9 mouse cellular contexts compared by ENCODE assay signal in the genomic region with DNA sequence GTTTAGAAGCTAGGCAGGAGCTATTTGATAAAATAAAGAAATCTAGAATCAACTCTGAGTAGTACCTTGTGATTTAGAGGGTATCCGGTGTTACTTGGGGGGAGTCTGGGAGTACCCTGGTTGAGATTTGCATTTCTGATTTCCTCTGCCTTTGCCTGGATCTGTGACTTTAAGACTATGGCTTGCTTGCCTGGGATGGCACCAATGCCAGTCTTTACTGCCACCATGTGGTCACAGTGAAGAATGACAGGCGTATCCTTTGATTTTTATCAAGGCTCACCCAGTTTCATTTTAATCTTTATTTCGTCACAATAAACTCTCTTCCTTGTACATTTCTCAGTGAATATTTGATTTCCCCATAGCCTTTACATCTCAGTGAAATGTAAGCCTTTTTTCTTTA. TPM values are rescaled to one million over a fixed set of nuclear protein-coding genes. Genes with fewer than 3 reads are reported as not detected.
DNase-seq lines count a peak whose midpoint lies in the region; ATAC-seq and TF ChIP-seq lines count a peak whose summit lies in the region.
"Had no signal": no experiment of that assay in that cellular context is flagged by ENCODE, and none has a peak within 500 bp of the region (broad histone marks: within the 10 kb centered on the region; RNA-seq: fewer than 3 reads in every experiment).

No protein-coding gene starts in this region.

- TF ChIP-seq POLR2A in testis, adult 2 months (IDR thresholded peaks at IDR 0.05; ENCODE audit: control insufficient read depth, low read depth, low read length) = no peak

- H3K4me1 ChIP-seq in forebrain, embryonic 10.5 days = no peaks in the 10 kb centered on the region
- no peaks in the 10 kb centered on the region for H3K4me1 ChIP-seq in forebrain, embryonic 11.5 days (replicated peaks; ENCODE audit: control insufficient read depth, insufficient read depth, low read length)
- no peaks in the 10 kb centered on the region for H3K4me1 ChIP-seq in testis, adult 2 months (ENCODE audit: control insufficient read depth, insufficient read depth, low read length)
- H3K4me1 ChIP-seq in embryonic facial prominence, embryonic 11.5 days (ENCODE audit: control insufficient read depth, insufficient read depth, low read length) = no peaks in the 10 kb centered on the region; the same call in 1 of the 2 replicates
- H3K4me1 ChIP-seq: stomach, embryonic 15.5 days had no signal

- no peak overlapping the region for H3K4me2 ChIP-seq in forebrain, embryonic 11.5 days (ENCODE audit: low read depth, low read length, severe bottlenecking)
- no peak overlapping the region for H3K4me2 ChIP-seq in embryonic facial prominence, embryonic 11.5 days (ENCODE audit: low read depth, low read length)
- H3K4me2 ChIP-seq: stomach, embryonic 15.5 days had no signal

- peak; percentile 53; the same call in 1 of the 2 replicates for TF ChIP-seq CTCF in testis, adult 2 months (IDR thresholded peaks at IDR 0.05; ENCODE audit: control insufficient read depth, insufficient read depth, insufficient replicate concordance, low read depth, low read length)

- H3K9ac ChIP-seq in forebrain, embryonic 11.5 days (ENCODE audit: low read length) = no peak overlapping the region
- H3K9ac ChIP-seq in embryonic facial prominence, embryonic 11.5 days (replicated peaks; ENCODE audit: low read length) = no peak overlapping the region
- H3K9ac ChIP-seq: stomach, embryonic 15.5 days had no signal

- peak; percentile 24 for DNase-seq in forebrain, embryonic 10.5 days (ENCODE audit: extremely low spot score, low spot score)
- no peak for DNase-seq in forebrain, embryonic 11.5 days (ENCODE audit: low spot score)
- DNase-seq in testis, postnatal 10 days (ENCODE audit: low spot score) = no peak
- peak; percentile 79 for DNase-seq in embryonic facial prominence, embryonic 11.5 days (ENCODE audit: low spot score)
- peak; percentile 13 for DNase-seq in retina, adult 2 months (ENCODE audit: low read depth, low spot score)
- no peak for DNase-seq in gastrocnemius, postnatal 4 days (ENCODE audit: low spot score in 2 of 2)
- no peak for DNase-seq in spleen, postnatal 4 days (ENCODE audit: low spot score in 2 of 2)

- no peaks in the 10 kb centered on the region for H3K9me3 ChIP-seq in forebrain, embryonic 10.5 days
- no peaks in the 10 kb centered on the region for H3K9me3 ChIP-seq in forebrain, embryonic 11.5 days (ENCODE audit: control insufficient read depth, low read length)
- H3K9me3 ChIP-seq in embryonic facial prominence, embryonic 11.5 days (replicated peaks; ENCODE audit: control insufficient read depth, low read length) = no peaks in the 10 kb centered on the region
- H3K9me3 ChIP-seq: stomach, embryonic 15.5 days had no signal

- WGBS in forebrain, embryonic 10.5 days = 13% methylated on average over 3 of the region's 3 CpGs
- WGBS in forebrain, embryonic 11.5 days = 11% methylated on average over 3 of the region's 3 CpGs
- WGBS in embryonic facial prominence, embryonic 11.5 days = 8% methylated on average over 3 of the region's 3 CpGs

- no peaks in the 10 kb centered on the region for H3K36me3 ChIP-seq in forebrain, embryonic 10.5 days (replicated peaks)
- H3K36me3 ChIP-seq in forebrain, embryonic 11.5 days (ENCODE audit: control insufficient read depth, insufficient read depth, low read length) = no peaks in the 10 kb centered on the region
- no peaks in the 10 kb centered on the region for H3K36me3 ChIP-seq in testis, adult 2 months (ENCODE audit: control insufficient read depth, insufficient read depth, low read length)
- H3K36me3 ChIP-seq in embryonic facial prominence, embryonic 11.5 days (replicated peaks; ENCODE audit: control insufficient read depth, insufficient read depth, low read depth, low read length) = no peaks in the 10 kb centered on the region
- H3K36me3 ChIP-seq: stomach, embryonic 15.5 days had no signal

- no peaks in the 10 kb centered on the region for H3K27me3 ChIP-seq in forebrain, embryonic 10.5 days (ENCODE audit: poor library complexity, severe bottlenecking)
- H3K27me3 ChIP-seq in forebrain, embryonic 11.5 days (ENCODE audit: control insufficient read depth, insufficient read depth, low read length) = no peaks in the 10 kb centered on the region
- H3K27me3 ChIP-seq in testis, adult 2 months (ENCODE audit: control insufficient read depth, insufficient read depth, low read length) = no peaks in the 10 kb centered on the region
- no peaks in the 10 kb centered on the region for H3K27me3 ChIP-seq in embryonic facial prominence, embryonic 11.5 days (ENCODE audit: control insufficient read depth, insufficient read depth, low read length)
- H3K27me3 ChIP-seq: stomach, embryonic 15.5 days had no signal

- H3K27ac ChIP-seq in forebrain, embryonic 10.5 days = no peak overlapping the region
- H3K27ac ChIP-seq in forebrain, embryonic 11.5 days (ENCODE audit: low read depth, low read length) = no peak overlapping the region
- no peak overlapping the region for H3K27ac ChIP-seq in testis, adult 2 months (ENCODE audit: control insufficient read depth, insufficient read depth, low read depth, low read length)
- H3K27ac ChIP-seq in embryonic facial prominence, embryonic 11.5 days (replicated peaks; ENCODE audit: low read depth, low read length) = no peak overlapping the region
- H3K27ac ChIP-seq: stomach, embryonic 15.5 days had no signal

- H3K4me3 ChIP-seq in forebrain, embryonic 10.5 days = no peak overlapping the region
- H3K4me3 ChIP-seq in forebrain, embryonic 11.5 days (ENCODE audit: low read depth, low read length) = no peak overlapping the region
- no peak overlapping the region for H3K4me3 ChIP-seq in testis, adult 2 months (ENCODE audit: control insufficient read depth, low read depth, low read length)
- H3K4me3 ChIP-seq in embryonic facial prominence, embryonic 11.5 days (ENCODE audit: low read depth, low read length) = no peak overlapping the region
- H3K4me3 ChIP-seq: stomach, embryonic 15.5 days had no signal

- no peak for ATAC-seq in forebrain, embryonic 11.5 days (replicated peaks; ENCODE audit: low FRiP score)
- no peak for ATAC-seq in embryonic facial prominence, embryonic 11.5 days (replicated peaks; ENCODE audit: insufficient number of reproducible peaks, low FRiP score, low TSS enrichment, low read depth)

RNA-seq across cellular contexts. Expression of gene Chat, which starts 16.3 kb away (rescaled TPM):
- not detected in 2 replicates for polyA plus RNA-seq in forebrain, embryonic 10.5 days (2016; fragmentation: Nextera tagmentation; extraction: Ambion mirVana)
- not detected in 2 replicates for polyA plus RNA-seq in forebrain, embryonic 11.5 days (2014; fragmentation: Nextera tagmentation; extraction: Ambion mirVana)
- 0.05 and 0.10 TPM in 2 replicates for polyA plus RNA-seq in testis, adult 2 months (2012; rRNA removed)
- 0.10 TPM in 1 of 2 replicates, not detected in the other for polyA plus RNA-seq in embryonic facial prominence, embryonic 11.5 days (2014; fragmentation: Nextera tagmentation; extraction: Ambion mirVana)
- not detected for total RNA-seq in gastrocnemius, postnatal 4 days (2021)

RNA-seq across cellular contexts. Expression of gene Slc18a3, which starts 17.4 kb away (rescaled TPM):
- polyA plus RNA-seq in forebrain, embryonic 10.5 days (2016; fragmentation: Nextera tagmentation; extraction: Ambion mirVana) = 0.09 and 0.10 TPM in 2 replicates
- 0.12 and 0.15 TPM in 2 replicates for polyA plus RNA-seq in forebrain, embryonic 11.5 days (2014; fragmentation: Nextera tagmentation; extraction: Ambion mirVana)
- polyA plus RNA-seq in testis, adult 2 months (2012; rRNA removed) = 3.0 and 3.1 TPM in 2 replicates
- polyA plus RNA-seq in embryonic facial prominence, embryonic 11.5 days (2014; fragmentation: Nextera tagmentation; extraction: Ambion mirVana) = 0.67 and 0.80 TPM in 2 replicates
- not detected for total RNA-seq in gastrocnemius, postnatal 4 days (2021)

RNA-seq across cellular contexts. Expression of gene Ercc6, which starts 31.3 kb away (rescaled TPM):
- polyA plus RNA-seq in forebrain, embryonic 10.5 days (2016; fragmentation: Nextera tagmentation; extraction: Ambion mirVana) = 28.9 TPM in 2 replicates
- polyA plus RNA-seq in forebrain, embryonic 11.5 days (2014; fragmentation: Nextera tagmentation; extraction: Ambion mirVana) = 20.1 and 29.4 TPM in 2 replicates
- 5.5 and 8.0 TPM in 2 replicates for polyA plus RNA-seq in testis, adult 2 months (2012; rRNA removed)
- polyA plus RNA-seq in embryonic facial prominence, embryonic 11.5 days (2014; fragmentation: Nextera tagmentation; extraction: Ambion mirVana) = 20.5 and 26.3 TPM in 2 replicates
- total RNA-seq in gastrocnemius, postnatal 4 days (2021) = 10 to 100 TPM in 1 of 2 experiments, 1 to 10 TPM in 1; 10.0 to 13.6 TPM

Comparison
In these comparisons a context has a peak if more than half of its experiments do, and no peak if none do; other contexts are left out.
1. DNase-seq: peak in forebrain, embryonic 10.5 days (single experiment), embryonic facial prominence, embryonic 11.5 days (single experiment) and retina, adult 2 months (single experiment); none in forebrain, embryonic 11.5 days (single experiment), testis, postnatal 10 days (single experiment), gastrocnemius, postnatal 4 days (0 of 2) and spleen, postnatal 4 days (0 of 2).